Mouse (Mus musculus): ENCODE data around the gene Serpinb2. TPM values are rescaled to one million over a fixed set of nuclear protein-coding genes. Genes with fewer than 3 reads are reported as not detected.

The Serpinb2 gene
- polyA plus RNA-seq, 1 experiment from 2014 or later: 2.2 TPM

DNA sequence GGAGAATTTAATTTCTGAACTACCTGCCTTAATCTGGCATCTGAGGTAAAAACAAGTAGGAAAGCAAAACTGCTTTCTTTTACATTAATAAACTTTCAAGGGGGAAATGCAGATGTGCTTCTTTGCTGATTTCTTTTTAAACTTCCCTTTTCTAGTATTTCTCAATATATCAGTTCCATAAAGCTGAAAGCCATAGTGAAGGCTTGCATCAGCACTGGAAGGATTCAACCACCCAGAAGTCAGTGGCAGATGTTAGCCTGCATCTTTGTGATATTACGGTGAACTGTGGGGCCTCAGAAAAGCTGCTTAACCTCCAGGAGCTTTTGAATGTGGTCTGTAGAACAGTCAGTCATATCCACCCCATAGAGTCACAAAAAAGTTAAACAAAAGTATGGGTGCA is 2.3 kb downstream of the Serpinb2 start:
- Histone ChIP-seq H3K4me2 (ENCODE audit: low read depth, low read length) (no peak overlapping the region), H3K4me3 (replicated peaks; ENCODE audit: low read length) (no peak overlapping the region), H3K4me1 (ENCODE audit: control insufficient read depth, insufficient read depth, low read length) (no peaks in the 10 kb centered on the region), H3K27me3 (ENCODE audit: control insufficient read depth, insufficient read depth, low read length) (no peaks in the 10 kb centered on the region), H3K27ac (ENCODE audit: low read length) (no peak overlapping the region), H3K9me3 (replicated peaks; ENCODE audit: control insufficient read depth, low read length) (no peaks in the 10 kb centered on the region), H3K9ac (ENCODE audit: low read length) (no peak overlapping the region), H3K36me3 (ENCODE audit: control insufficient read depth, insufficient read depth, low read length) (no peaks in the 10 kb centered on the region)
- WGBS: 85% methylated on average over 1 of the region's 1 CpGs
- ATAC-seq (ENCODE audit: insufficient read depth, low FRiP score): no peak

DNA sequence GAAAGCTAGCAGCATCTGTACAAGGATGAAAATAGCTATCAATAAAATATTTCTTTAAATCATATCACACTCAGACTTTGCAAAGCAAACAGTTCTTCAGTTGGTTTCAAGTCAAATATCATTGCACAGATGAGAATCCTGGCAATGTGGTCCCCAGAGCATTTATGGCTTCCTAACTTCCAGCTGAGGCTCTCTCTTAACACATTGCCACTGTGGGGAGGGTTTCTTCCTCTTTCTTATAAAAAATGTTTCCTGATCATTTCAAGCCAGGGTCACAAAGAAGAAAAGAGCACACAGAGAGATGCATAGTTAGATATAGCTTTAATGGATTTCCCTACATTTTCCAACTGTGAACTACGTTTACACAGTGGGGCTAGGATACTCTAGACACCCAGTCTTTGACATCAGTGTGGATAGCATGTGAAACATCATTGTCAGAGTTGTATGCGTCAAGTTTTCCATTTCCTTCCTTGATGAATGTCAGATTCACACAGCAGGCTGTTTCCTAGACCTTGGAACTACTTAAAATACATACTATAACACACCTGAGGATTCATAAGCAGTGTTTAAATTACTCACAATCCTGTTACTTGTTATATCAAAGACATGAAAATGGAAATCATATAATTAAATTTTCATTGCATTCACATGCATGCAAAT is 4.7 kb downstream of the Serpinb2 start:
- 62% methylated on average over 2 of the region's 2 CpGs for WGBS
- no peak overlapping the region for H3K4me2 ChIP-seq (ENCODE audit: low read depth, low read length)
- H3K9ac ChIP-seq (ENCODE audit: low read length): no peak overlapping the region
- H3K36me3 ChIP-seq (ENCODE audit: control insufficient read depth, insufficient read depth, low read length): no peaks in the 10 kb centered on the region
- ATAC-seq (ENCODE audit: insufficient read depth, low FRiP score): no peak
- no peaks in the 10 kb centered on the region for H3K27me3 ChIP-seq (ENCODE audit: control insufficient read depth, insufficient read depth, low read length)
- no peaks in the 10 kb centered on the region for H3K4me1 ChIP-seq (ENCODE audit: control insufficient read depth, insufficient read depth, low read length)
- H3K9me3 ChIP-seq (replicated peaks; ENCODE audit: control insufficient read depth, low read length): no peaks in the 10 kb centered on the region
- H3K27ac ChIP-seq (ENCODE audit: low read length): no peak overlapping the region
- no peak overlapping the region for H3K4me3 ChIP-seq (replicated peaks; ENCODE audit: low read length)

DNA sequence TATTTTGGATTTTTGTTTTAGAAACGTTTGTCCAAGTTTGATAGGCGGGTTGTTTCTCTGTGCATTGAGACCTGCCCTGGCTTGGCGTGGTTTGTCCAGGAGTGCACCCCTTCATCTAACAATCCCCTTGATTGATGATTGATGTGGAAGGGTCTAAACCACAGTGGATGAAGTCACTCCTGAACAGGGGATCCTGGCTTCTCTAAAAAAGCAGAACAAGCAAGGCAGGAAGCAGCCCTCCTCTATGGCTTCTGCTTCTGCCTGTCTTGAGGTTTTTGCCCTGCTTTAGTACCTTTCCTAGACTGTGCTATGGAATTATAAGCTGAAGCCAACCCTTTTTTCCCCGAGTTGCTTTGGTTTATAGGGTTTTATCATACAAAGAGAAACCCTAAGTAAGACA is 14.4 kb downstream of the Serpinb2 start:
- H3K36me3 ChIP-seq (ENCODE audit: control insufficient read depth, insufficient read depth, low read length): no peaks in the 10 kb centered on the region
- H3K4me1 ChIP-seq (ENCODE audit: control insufficient read depth, insufficient read depth, low read length): no peaks in the 10 kb centered on the region
- no peak overlapping the region for H3K4me3 ChIP-seq (replicated peaks; ENCODE audit: low read length)
- H3K27ac ChIP-seq (ENCODE audit: low read length): no peak overlapping the region
- H3K9me3 ChIP-seq (replicated peaks; ENCODE audit: control insufficient read depth, low read length): no peaks in the 10 kb centered on the region
- no peaks in the 10 kb centered on the region for H3K27me3 ChIP-seq (ENCODE audit: control insufficient read depth, insufficient read depth, low read length)
- no peak for ATAC-seq (ENCODE audit: insufficient read depth, low FRiP score)
- no peak overlapping the region for H3K9ac ChIP-seq (ENCODE audit: low read length)
- 60% methylated on average over 4 of the region's 4 CpGs for WGBS
- H3K4me2 ChIP-seq (ENCODE audit: low read depth, low read length): no peak overlapping the region

DNA sequence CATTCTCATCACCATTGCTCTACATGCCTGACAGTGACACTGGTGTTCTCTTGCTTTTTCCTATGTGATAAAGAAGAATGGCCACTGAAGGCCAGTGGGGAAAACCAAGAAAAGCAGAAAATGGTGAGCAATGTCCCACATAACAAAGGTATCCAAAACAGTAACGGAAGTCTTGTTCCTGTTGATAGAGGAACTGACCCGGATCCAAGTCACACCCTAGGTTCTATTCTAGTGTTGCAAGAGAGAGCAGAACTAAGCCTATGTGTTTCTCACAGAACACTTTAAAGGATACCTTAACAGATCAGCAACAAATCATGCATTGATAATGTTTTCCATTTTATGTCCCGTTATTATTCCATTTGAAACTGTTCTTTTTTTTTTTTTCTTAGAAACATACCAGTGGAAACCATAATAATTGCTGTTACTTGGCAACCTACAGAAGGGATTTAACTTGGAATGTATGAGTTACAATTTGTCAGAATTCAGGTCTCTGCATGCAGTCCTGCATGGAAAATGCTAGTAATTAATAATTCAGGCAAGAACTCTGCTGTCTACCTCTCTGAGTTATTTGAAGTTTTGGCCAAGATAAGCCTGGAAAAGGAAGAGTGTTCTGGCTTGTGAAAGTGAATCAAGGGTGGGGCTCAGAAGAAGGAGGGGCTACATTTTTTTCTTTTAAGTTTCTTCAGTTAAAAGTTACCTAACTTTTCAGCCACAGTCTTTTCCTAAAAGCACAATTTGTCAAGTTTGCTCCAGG is 17.3 kb downstream of the Serpinb2 start:
- H3K4me1 ChIP-seq (ENCODE audit: control insufficient read depth, insufficient read depth, low read length): no peaks in the 10 kb centered on the region
- H3K36me3 ChIP-seq (ENCODE audit: control insufficient read depth, insufficient read depth, low read length): no peaks in the 10 kb centered on the region
- H3K9ac ChIP-seq (ENCODE audit: low read length): no peak overlapping the region
- H3K4me3 ChIP-seq (replicated peaks; ENCODE audit: low read length): no peak overlapping the region
- 61% methylated on average over 3 of the region's 3 CpGs for WGBS
- H3K4me2 ChIP-seq (ENCODE audit: low read depth, low read length): no peak overlapping the region
- H3K9me3 ChIP-seq (replicated peaks; ENCODE audit: control insufficient read depth, low read length): no peaks in the 10 kb centered on the region
- no peak for ATAC-seq (ENCODE audit: insufficient read depth, low FRiP score)
- H3K27me3 ChIP-seq (ENCODE audit: control insufficient read depth, insufficient read depth, low read length): no peaks in the 10 kb centered on the region
- no peak overlapping the region; the same call in 1 of the 2 replicates for H3K27ac ChIP-seq (ENCODE audit: low read length)

DNA sequence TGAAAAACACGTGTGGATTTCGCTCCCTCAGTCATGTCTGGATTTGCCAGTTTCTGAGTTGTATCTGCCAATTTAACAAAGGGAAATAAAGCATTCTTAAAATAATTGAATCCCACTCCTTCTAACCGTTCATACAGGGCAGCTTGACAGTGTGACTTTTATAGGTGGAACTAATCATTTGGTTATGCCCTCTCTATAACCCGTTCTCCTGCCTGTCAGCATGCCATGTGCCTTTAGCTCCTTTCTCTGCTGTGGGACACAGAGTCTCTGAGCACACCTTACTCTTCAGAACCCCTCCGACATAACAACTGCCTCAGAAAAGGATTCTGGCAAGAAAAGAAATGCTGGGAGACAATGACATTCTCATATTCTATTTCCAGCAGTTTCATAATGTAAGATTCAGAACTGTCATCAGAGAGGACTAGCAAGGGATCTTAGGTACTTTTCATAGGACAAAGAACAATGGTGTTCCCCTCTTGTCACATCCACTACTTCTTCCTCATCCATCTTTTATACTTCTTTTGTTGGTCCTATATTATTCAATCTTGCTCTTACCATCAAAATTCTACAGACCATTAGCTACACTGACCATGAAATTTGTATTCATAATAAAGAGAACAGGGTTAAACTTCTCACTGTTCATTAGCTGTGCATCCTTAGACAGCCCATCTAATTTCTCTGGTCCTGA is 18.3 kb downstream of the Serpinb2 start:
- 65% methylated on average over 5 of the region's 5 CpGs for WGBS
- H3K27me3 ChIP-seq (ENCODE audit: control insufficient read depth, insufficient read depth, low read length): no peaks in the 10 kb centered on the region
- no peak for ATAC-seq (ENCODE audit: insufficient read depth, low FRiP score)
- H3K9ac ChIP-seq (ENCODE audit: low read length): no peak overlapping the region
- no peak overlapping the region for H3K4me2 ChIP-seq (ENCODE audit: low read depth, low read length)
- no peaks in the 10 kb centered on the region for H3K36me3 ChIP-seq (ENCODE audit: control insufficient read depth, insufficient read depth, low read length)
- H3K9me3 ChIP-seq (replicated peaks; ENCODE audit: control insufficient read depth, low read length): no peaks in the 10 kb centered on the region
- H3K27ac ChIP-seq (ENCODE audit: low read length): peak overlapping the region; percentile 25
- H3K4me1 ChIP-seq (ENCODE audit: control insufficient read depth, insufficient read depth, low read length): no peaks in the 10 kb centered on the region
- H3K4me3 ChIP-seq (replicated peaks; ENCODE audit: low read length): no peak overlapping the region

DNA sequence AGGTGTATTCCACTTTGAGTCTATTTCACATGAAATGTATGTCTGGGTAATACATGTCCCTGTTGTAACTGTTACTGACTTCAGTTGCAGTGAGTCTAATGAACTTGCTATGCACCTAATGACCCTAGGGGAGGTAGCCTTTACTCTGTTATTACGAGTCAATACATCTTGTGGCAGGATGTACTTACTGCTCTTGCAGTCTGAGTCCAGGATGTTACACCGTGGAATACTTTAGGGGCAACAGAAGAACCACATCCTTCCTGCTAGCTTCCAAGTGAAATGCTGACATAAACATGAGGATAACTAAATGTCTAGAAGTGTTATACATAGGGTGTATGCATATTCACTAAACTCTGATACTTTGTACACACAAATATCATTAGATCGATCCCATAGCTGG is 22.5 kb downstream of the Serpinb2 start:
- Histone ChIP-seq H3K9me3 (replicated peaks; ENCODE audit: control insufficient read depth, low read length) (no peaks in the 10 kb centered on the region), H3K27ac (ENCODE audit: low read length) (no peak overlapping the region), H3K4me1 (ENCODE audit: control insufficient read depth, insufficient read depth, low read length) (no peaks in the 10 kb centered on the region), H3K36me3 (ENCODE audit: control insufficient read depth, insufficient read depth, low read length) (no peaks in the 10 kb centered on the region), H3K27me3 (ENCODE audit: control insufficient read depth, insufficient read depth, low read length) (no peaks in the 10 kb centered on the region), H3K4me3 (replicated peaks; ENCODE audit: low read length) (no peak overlapping the region), H3K4me2 (ENCODE audit: low read depth, low read length) (no peak overlapping the region), H3K9ac (ENCODE audit: low read length) (no peak overlapping the region)
- 78% methylated on average over 3 of the region's 3 CpGs for WGBS
- no peak for ATAC-seq (ENCODE audit: insufficient read depth, low FRiP score)

DNA sequence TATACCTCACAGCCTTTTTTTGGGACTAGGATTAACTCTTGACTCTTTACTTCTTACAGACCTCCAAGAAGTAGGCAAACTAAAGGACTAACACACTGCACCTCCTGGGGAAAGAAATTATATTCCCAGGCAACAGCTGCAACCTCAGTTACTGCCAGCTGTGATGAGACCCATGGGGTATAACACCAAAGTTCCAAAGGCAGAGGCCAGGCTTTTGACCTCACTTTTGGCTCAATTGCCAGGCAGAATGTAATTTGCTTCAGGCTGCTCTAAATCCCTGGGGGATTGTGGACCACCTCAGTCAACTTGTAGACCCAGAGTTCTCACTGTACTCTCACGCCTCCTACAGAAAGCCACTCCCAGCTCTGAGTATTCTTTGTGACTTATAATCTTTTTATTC is 26.2 kb downstream of the Serpinb2 start:
- Histone ChIP-seq H3K4me1 (ENCODE audit: control insufficient read depth, insufficient read depth, low read length) (no peaks in the 10 kb centered on the region), H3K27me3 (ENCODE audit: control insufficient read depth, insufficient read depth, low read length) (no peaks in the 10 kb centered on the region), H3K9ac (ENCODE audit: low read length) (no peak overlapping the region), H3K9me3 (replicated peaks; ENCODE audit: control insufficient read depth, low read length) (no peaks in the 10 kb centered on the region), H3K27ac (ENCODE audit: low read length) (no peak overlapping the region), H3K4me2 (ENCODE audit: low read depth, low read length) (no peak overlapping the region), H3K4me3 (replicated peaks; ENCODE audit: low read length) (no peak overlapping the region), H3K36me3 (ENCODE audit: control insufficient read depth, insufficient read depth, low read length) (no peaks in the 10 kb centered on the region)
- no peak for ATAC-seq (ENCODE audit: insufficient read depth, low FRiP score)
- WGBS: 66% methylated on average over 1 of the region's 1 CpGs

DNA sequence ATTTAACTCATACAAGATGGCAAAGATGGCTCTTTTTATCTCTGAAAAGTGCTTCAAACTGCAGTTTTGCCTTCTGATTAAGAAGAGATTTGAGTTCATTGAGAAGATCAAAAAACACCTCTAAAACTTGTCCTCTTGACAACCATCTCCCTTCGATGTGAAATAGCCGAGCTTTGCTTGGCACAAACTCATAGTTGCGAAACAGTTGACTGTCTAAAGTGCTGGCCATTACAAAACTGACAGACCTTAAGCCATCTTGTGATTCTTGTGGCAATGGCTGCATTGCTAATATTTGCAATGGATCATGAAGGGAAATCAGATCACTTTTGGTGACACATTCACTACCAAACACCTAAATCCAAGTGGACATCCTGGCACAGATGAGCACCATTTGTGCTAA is 48.3 kb downstream of the Serpinb2 start:
- Histone ChIP-seq H3K4me1 (ENCODE audit: control insufficient read depth, insufficient read depth, low read length) (no peaks in the 10 kb centered on the region), H3K27me3 (ENCODE audit: control insufficient read depth, insufficient read depth, low read length) (no peaks in the 10 kb centered on the region)
- WGBS: 85% methylated on average over 3 of the region's 3 CpGs

DNA sequence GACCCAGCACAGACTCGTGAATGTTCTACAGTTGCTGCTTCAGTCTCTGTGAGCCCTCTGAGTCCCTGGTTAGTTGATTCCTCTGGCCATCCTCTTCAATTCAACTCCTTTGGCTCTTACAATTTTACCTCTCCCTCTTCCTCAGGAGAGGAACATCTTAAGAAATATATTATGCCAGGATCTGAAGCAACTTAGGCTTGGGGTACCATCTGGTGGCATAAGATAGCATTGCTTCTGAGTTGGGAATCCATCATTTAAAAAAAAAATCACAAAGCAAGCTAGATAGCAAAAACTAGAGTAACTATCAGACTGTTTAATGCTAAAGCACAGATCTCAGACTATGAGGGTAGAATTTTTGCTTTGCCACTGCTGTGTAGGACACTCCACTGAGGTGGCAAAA is 50.9 kb downstream of the Serpinb2 start:
- no peak for ATAC-seq (ENCODE audit: insufficient read depth, low FRiP score)
- WGBS: 65% methylated on average over 1 of the region's 1 CpGs

More for the DNA sequence above, 48.3 kb downstream of the Serpinb2 start:
- no peak overlapping the region for H3K4me2 ChIP-seq (ENCODE audit: low read depth, low read length)
- no peak overlapping the region for H3K9ac ChIP-seq (ENCODE audit: low read length)
- H3K4me3 ChIP-seq (replicated peaks; ENCODE audit: low read length): no peak overlapping the region
- H3K9me3 ChIP-seq (replicated peaks; ENCODE audit: control insufficient read depth, low read length): no peaks in the 10 kb centered on the region
- no peak overlapping the region for H3K27ac ChIP-seq (ENCODE audit: low read length)
- ATAC-seq (ENCODE audit: insufficient read depth, low FRiP score): no peak
- no peaks in the 10 kb centered on the region for H3K36me3 ChIP-seq (ENCODE audit: control insufficient read depth, insufficient read depth, low read length)

More for the DNA sequence above, 50.9 kb downstream of the Serpinb2 start:
- Histone ChIP-seq H3K4me3 (replicated peaks; ENCODE audit: low read length) (no peak overlapping the region), H3K27me3 (ENCODE audit: control insufficient read depth, insufficient read depth, low read length) (no peaks in the 10 kb centered on the region), H3K36me3 (ENCODE audit: control insufficient read depth, insufficient read depth, low read length) (no peaks in the 10 kb centered on the region), H3K9ac (ENCODE audit: low read length) (no peak overlapping the region), H3K27ac (ENCODE audit: low read length) (no peak overlapping the region), H3K9me3 (replicated peaks; ENCODE audit: control insufficient read depth, low read length) (no peaks in the 10 kb centered on the region), H3K4me2 (ENCODE audit: low read depth, low read length) (no peak overlapping the region), H3K4me1 (ENCODE audit: control insufficient read depth, insufficient read depth, low read length) (no peaks in the 10 kb centered on the region)

Data from stomach, embryonic 16.5 days (tissue).